Mouse (Mus musculus): ENCODE results near the gene Mansc4. TPM values are rescaled to one million over a fixed set of nuclear protein-coding genes. Genes with fewer than 3 reads are reported as not detected.

Gene Mansc4
- polyA plus RNA-seq, 1 experiment, result not detected

Other genes starting within 250 kb of the Mansc4 start
- gene Smco2, start 236.9 kb downstream of the Mansc4 start, polyA plus RNA-seq (2012; ENCODE audit: insufficient read depth, insufficient read length, missing spikeins), result not detected in 2 replicates
- 23.7 and 25.4 TPM in 2 replicates for gene Ppfibp1, start 198.5 kb downstream of the Mansc4 start, polyA plus RNA-seq (2012; ENCODE audit: insufficient read depth, insufficient read length, missing spikeins)
- not detected in 2 replicates for gene 1700034J05Rik, start 132.6 kb downstream of the Mansc4 start, polyA plus RNA-seq (2012; ENCODE audit: insufficient read depth, insufficient read length, missing spikeins)
- gene Rep15, start 54.4 kb downstream of the Mansc4 start, polyA plus RNA-seq (2012; ENCODE audit: insufficient read depth, insufficient read length, missing spikeins), result not detected in 2 replicates
- gene Mrps35, start 44.3 kb downstream of the Mansc4 start, polyA plus RNA-seq (2012; ENCODE audit: insufficient read depth, insufficient read length, missing spikeins), result 236 and 327 TPM in 2 replicates
- gene Klhl42, start 4.3 kb upstream of the Mansc4 start, polyA plus RNA-seq (2012; ENCODE audit: insufficient read depth, insufficient read length, missing spikeins), result 6.2 and 11.4 TPM in 2 replicates
- 1.7 TPM in 1 of 2 replicates, not detected in the other for gene Pthlh, start 177.2 kb upstream of the Mansc4 start, polyA plus RNA-seq (2012; ENCODE audit: insufficient read depth, insufficient read length, missing spikeins)

All from brown adipose tissue, adult 24 weeks (tissue).